Mouse (Mus musculus): ENCODE data around the gene Fbp1.
A peak's percentile ranks its signal among the peaks of the same experiment; 100 is the strongest.
"Not testable (repeated sequence)": the region's sequence is repeated elsewhere in the genome, so short reads cannot be mapped to it uniquely, and the experiment has no call there.

Gene Fbp1

DNA sequence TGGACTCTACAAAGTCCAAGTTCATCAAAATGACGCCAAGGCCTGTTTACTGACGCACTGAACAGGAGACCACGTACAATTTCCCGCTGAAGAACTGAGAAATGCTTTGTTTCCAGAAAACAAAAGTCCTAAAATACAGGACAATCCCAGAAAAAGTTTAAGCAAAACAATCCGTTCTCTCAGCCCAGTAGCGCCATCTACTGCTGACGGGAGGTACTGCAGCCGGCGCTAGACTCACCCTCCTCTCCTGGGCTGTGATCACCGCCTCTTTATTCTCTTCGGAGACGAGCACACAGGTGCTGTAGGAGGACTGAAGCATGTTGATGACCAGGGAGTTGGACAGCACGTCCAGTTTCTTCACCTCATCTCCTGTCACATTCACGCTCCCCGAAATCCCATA is 33.4 kb downstream of the Fbp1 start:
- peak; percentile 50 to 84 for DNase-seq (ENCODE audit: low spot score in 2 of 2)

- DNase-seq (ENCODE audit: low spot score in 2 of 2): no peak
Observed at GRCm38 (mm10) chr13:62833341-62833740, 54.7 kb downstream of the Fbp1 start.

DNA sequence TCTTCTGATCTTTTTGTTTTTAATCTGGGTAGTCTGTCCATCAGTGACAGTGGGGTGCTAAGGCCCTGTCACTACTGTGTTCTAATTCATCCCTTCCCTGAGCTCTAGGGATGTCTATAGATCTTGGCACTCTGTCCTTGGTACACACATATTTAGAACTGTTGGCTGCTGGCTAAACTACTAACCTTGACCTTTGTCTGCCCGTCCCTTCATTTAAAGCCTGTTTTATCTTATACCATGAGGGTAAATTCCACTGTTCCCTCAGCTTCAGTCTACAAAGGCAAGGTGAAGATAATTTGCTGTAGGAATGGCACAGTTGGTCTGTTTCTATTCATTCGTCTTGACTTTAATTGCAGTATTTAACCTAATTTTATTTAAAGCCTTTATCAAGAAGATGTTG is 55.8 kb downstream of the Fbp1 start:
- DNase-seq (ENCODE audit: low spot score in 2 of 2): no peak

GRCm38 (mm10) chr13:62815705-62816104 is 72.4 kb downstream of the Fbp1 start:
- not testable (repeated sequence) for DNase-seq (ENCODE audit: low spot score in 2 of 2)

All from spleen, postnatal 4 days (tissue).